Mouse (Mus musculus) neural tube, embryonic 14.5 days (tissue): ENCODE results near the gene Mag. TPM values are rescaled to one million over a fixed set of nuclear protein-coding genes. Genes with fewer than 3 reads are reported as not detected.
A peak's percentile ranks its signal among the peaks of the same experiment; 100 is the strongest.
"Not testable (repeated sequence)": the region's sequence is repeated elsewhere in the genome, so short reads cannot be mapped to it uniquely, and the experiment has no call there.

Experiments used
- ATAC-seq: fragments of 200-750 bp; cut with Nextera tagmentation; 2 replicates; pipeline ENCODE4 v1.8.0; 2017; ENCODE audit warnings: low read depth, mild to moderate bottlenecking, moderate TSS enrichment, moderate library complexity
- H3K27ac ChIP-seq: fragments of 300-500 bp; sonication (generic); 2 replicates; pipeline ENCODE4 v1.5.1; 2014; ENCODE audit warnings: low read depth, mild to moderate bottlenecking, control low read depth, low read length, moderate library complexity, mixed read lengths
- H3K27me3 ChIP-seq: fragments of 300-500 bp; sonication (generic); 2 replicates; pipeline ENCODE4 v1.6.1; 2014; ENCODE audit warnings: low read length; ENCODE audit not compliant: control insufficient read depth, insufficient read depth
- H3K36me3 ChIP-seq: fragments of 300-500 bp; sonication (generic); 2 replicates; pipeline ENCODE4 v1.6.1; 2014; ENCODE audit warnings: low read length, mixed read lengths; ENCODE audit not compliant: control insufficient read depth, insufficient read depth
- H3K4me1 ChIP-seq: fragments of 300-500 bp; sonication (generic); 2 replicates; pipeline ENCODE4 v1.6.1; 2014; ENCODE audit warnings: low read length; ENCODE audit not compliant: control insufficient read depth, insufficient read depth
- H3K4me2 ChIP-seq: fragments of 300-500 bp; sonication (generic); 2 replicates; pipeline ENCODE4 v1.6.1; 2014; ENCODE audit warnings: mild to moderate bottlenecking, low read depth, low read length, control low read depth
- H3K4me3 ChIP-seq: fragments of 300-500 bp; sonication (generic); 2 replicates; pipeline ENCODE4 v1.5.1; 2014; ENCODE audit warnings: low read depth, low read length, control low read depth, mixed read lengths
- H3K9ac ChIP-seq: fragments of 300-500 bp; sonication (generic); replicated peaks from 2 replicates; pipeline ENCODE4 v1.6.1; 2014; ENCODE audit warnings: low read depth, mild to moderate bottlenecking, control low read depth, low read length, mixed read lengths
- H3K9me3 ChIP-seq: fragments of 300-500 bp; sonication (generic); 2 replicates; pipeline ENCODE4 v1.6.1; 2016; ENCODE audit warnings: low read length; ENCODE audit not compliant: control insufficient read depth
- WGBS: fragments of 180-500 bp; shearing (Covaris S2); extraction: QIAGEN DNeasy Blood & Tissue Kit; methylation state at CpG from one replicate; pipeline ENCODE4 v1.1.7; 2014; 5-methylcytosine and 5-hydroxymethylcytosine counted together
- polyA plus RNA-seq: library from polyadenylated mRNA; unstranded; fragments of >200 nt; fragmentation: Nextera tagmentation; extraction: Ambion mirVana; gene quantifications from 2 replicates; pipeline ENCODE4 v1.2.1, GENCODE M21; 2014

Gene Mag
- polyA plus RNA-seq, 1 experiment from 2014 or later = 2.4 TPM

GRCm38 (mm10) chr7:30956357-30956751, 41.7 kb upstream of the Mag start:
- Histone ChIP-seq H3K36me3 (peaks cover 24% of the 10 kb centered on the region), H3K4me1 (peaks cover 13% of the 10 kb centered on the region), H3K4me2 (peak overlapping the region; percentile 87), H3K27ac (peak overlapping the region; percentile 98), H3K9me3 (no peaks in the 10 kb centered on the region), H3K9ac (peak overlapping the region; percentile 99), H3K27me3 (no peaks in the 10 kb centered on the region), H3K4me3 (peak overlapping the region; percentile 82)
- peak; percentile 48 for ATAC-seq
- WGBS = 0% methylated on average over 18 of the region's 49 CpGs

DNA sequence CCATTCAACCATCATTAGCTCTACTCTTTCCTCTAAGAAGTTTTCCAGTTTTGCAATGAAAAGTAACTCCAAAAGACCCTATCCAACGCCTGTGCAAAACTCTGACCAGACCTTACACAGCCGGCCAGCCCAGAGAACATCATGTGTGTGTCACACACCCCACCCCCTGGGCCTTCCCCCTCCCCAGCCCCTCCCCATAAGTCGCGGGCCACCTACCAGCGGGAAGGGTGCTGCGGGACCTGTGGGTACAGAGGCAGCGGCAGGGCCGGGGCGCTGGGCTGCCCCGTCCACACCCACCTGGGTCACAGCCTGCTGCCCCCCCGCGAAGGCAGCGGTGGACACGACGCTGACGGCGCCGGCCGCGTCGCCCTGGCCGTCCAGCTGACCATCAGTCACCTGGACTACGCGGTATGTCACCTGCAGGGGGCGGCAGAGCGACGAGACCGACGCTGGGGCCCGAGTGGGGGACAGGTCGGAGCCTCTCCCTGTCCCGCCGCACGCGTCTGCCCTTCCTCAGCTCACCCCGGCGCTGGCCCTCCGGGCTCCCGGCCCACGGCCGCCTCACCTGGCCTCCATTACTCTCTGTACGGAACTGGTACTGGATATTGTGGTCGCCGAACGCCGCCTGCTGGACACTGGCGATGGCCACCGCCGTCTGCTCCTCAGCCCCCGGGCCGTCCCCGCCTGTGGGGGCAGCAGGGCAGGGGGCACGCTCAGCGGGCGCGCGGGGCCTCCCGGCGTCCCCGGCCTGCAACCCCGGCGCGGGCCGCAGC, 41.1 kb upstream of the Mag start:
- peak overlapping the region; percentile 99 for H3K9ac ChIP-seq
- H3K9me3 ChIP-seq = no peaks in the 10 kb centered on the region
- ATAC-seq = peak; percentile 70
- peak overlapping the region; percentile 98 for H3K27ac ChIP-seq
- WGBS = 1% methylated on average over 61 of the region's 64 CpGs
- H3K36me3 ChIP-seq = peaks cover 24% of the 10 kb centered on the region
- H3K4me3 ChIP-seq = peak overlapping the region; percentile 82
- peak overlapping the region; percentile 87 for H3K4me2 ChIP-seq
- peaks cover 13% of the 10 kb centered on the region for H3K4me1 ChIP-seq
- no peaks in the 10 kb centered on the region for H3K27me3 ChIP-seq

DNA sequence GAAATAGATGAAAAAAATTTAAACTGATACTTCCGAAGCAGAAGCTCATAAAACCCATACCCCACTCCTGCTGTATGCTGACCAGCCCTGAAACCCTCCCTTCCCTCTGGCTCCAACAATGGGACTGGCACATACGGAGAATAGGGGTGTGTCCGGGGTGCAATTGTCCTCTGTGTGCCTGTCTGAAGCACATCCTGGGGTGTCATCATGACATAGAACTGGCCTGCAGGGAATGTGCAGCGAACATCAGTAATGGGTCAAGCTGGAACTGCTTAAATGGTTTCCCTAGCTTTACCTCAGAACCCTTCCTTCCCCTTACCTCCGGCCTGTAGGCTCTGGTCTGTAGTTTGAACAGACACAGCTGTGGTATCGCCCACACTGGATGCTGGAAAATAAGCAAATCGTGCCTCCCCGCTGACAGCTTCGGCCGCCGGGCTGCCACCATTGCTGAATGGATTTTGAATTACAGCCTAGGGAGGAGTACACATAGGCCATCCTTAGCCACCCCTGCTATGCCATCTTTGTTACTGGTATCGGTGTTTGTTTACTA, 40.4 kb upstream of the Mag start:
- Histone ChIP-seq H3K4me1 (peaks cover 13% of the 10 kb centered on the region), H3K9me3 (no peaks in the 10 kb centered on the region), H3K27ac (no peak overlapping the region), H3K4me3 (peak overlapping the region; percentile 82), H3K36me3 (peaks cover 29% of the 10 kb centered on the region), H3K27me3 (no peaks in the 10 kb centered on the region), H3K9ac (no peak overlapping the region), H3K4me2 (peak overlapping the region; percentile 87)
- WGBS = 69% methylated on average over 12 of the region's 12 CpGs
- ATAC-seq = no peak

- ATAC-seq = no peak
- Histone ChIP-seq H3K4me3 (no peak overlapping the region), H3K4me1 (peaks cover 13% of the 10 kb centered on the region), H3K9ac (no peak overlapping the region), H3K36me3 (peaks cover 34% of the 10 kb centered on the region), H3K27me3 (no peaks in the 10 kb centered on the region), H3K9me3 (no peaks in the 10 kb centered on the region), H3K27ac (no peak overlapping the region), H3K4me2 (no peak overlapping the region)
- 84% methylated on average over 3 of the region's 3 CpGs for WGBS
Measured at GRCm38 (mm10) chr7:30954036-30954435, 39.4 kb upstream of the Mag start.

- Histone ChIP-seq H3K36me3 (peaks cover 37% of the 10 kb centered on the region), H3K4me2 (no peak overlapping the region), H3K9ac (no peak overlapping the region), H3K27ac (no peak overlapping the region), H3K27me3 (no peaks in the 10 kb centered on the region), H3K4me3 (no peak overlapping the region), H3K4me1 (peaks cover 13% of the 10 kb centered on the region), H3K9me3 (no peaks in the 10 kb centered on the region)
- no peak for ATAC-seq
- 90% methylated on average over 6 of the region's 6 CpGs for WGBS
Measured at GRCm38 (mm10) chr7:30953459-30953858, 38.8 kb upstream of the Mag start.

- ATAC-seq = no peak
- Histone ChIP-seq H3K4me1 (peaks cover 8% of the 10 kb centered on the region), H3K4me2 (no peak overlapping the region), H3K27me3 (no peaks in the 10 kb centered on the region), H3K4me3 (no peak overlapping the region), H3K9ac (no peak overlapping the region), H3K27ac (no peak overlapping the region), H3K9me3 (no peaks in the 10 kb centered on the region), H3K36me3 (peaks cover 37% of the 10 kb centered on the region)
- WGBS = 94% methylated on average over 16 of the region's 16 CpGs
Measured at GRCm38 (mm10) chr7:30952441-30953265, 38.0 kb upstream of the Mag start.

DNA sequence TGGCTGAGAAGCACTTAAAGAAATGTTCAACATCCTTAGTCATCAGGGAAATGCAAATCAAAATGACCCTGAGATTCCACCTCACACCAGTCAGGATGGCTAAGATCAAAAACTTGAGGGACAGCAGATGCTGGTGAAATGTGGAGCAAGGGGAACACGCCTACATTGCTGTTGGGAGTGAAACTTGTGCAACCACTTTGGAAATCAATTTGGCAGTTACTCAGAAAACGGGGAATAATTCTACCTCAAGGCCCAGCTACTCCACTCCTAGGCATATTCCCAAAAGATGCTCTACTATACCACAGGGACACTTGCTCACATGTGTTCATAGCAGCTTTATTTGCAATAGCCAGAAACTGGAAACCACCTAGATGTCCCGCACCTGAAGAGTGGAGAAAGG, 35.2 kb upstream of the Mag start:
- H3K4me3 ChIP-seq, H3K4me1 ChIP-seq, H3K9me3 ChIP-seq, H3K4me2 ChIP-seq, H3K27me3 ChIP-seq, ATAC-seq, H3K9ac ChIP-seq, H3K27ac ChIP-seq: not testable (repeated sequence)
- WGBS = 94% methylated on average over 3 of the region's 3 CpGs
- peaks cover 41% of the 10 kb centered on the region for H3K36me3 ChIP-seq

GRCm38 (mm10) chr7:30945876-30946275, 31.2 kb upstream of the Mag start:
- no peaks in the 10 kb centered on the region for H3K9me3 ChIP-seq
- H3K36me3 ChIP-seq = peaks cover 17% of the 10 kb centered on the region
- H3K4me3 ChIP-seq = no peak overlapping the region
- H3K4me2 ChIP-seq = no peak overlapping the region
- H3K4me1 ChIP-seq = no peaks in the 10 kb centered on the region
- no peak for ATAC-seq
- no peak overlapping the region for H3K27ac ChIP-seq
- WGBS = 95% methylated on average over 7 of the region's 7 CpGs
- H3K9ac ChIP-seq = no peak overlapping the region
- no peaks in the 10 kb centered on the region for H3K27me3 ChIP-seq

DNA sequence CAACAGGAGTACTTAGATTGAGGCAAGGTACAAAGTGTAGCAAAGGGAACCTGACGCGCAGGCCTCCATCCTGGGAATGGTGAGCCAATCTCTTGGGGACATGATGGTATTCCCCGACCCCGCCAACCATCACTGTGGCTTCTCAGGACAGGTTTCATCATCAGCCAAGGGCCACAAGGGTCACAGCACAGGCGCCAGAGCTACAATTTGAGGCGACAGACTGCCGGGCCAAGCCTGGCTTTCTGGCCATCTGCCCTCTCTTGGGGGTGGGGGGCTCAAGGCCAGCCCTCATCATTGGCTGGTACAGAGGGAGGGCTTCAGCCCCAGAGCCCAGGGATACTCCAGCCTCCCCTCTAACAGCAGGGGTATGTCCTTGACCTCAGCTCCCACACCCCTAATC, 30.8 kb upstream of the Mag start:
- WGBS = 90% methylated on average over 7 of the region's 7 CpGs
- not testable (repeated sequence) for H3K4me1 ChIP-seq, H3K9me3 ChIP-seq, H3K27ac ChIP-seq, H3K27me3 ChIP-seq, H3K9ac ChIP-seq, H3K4me3 ChIP-seq, H3K4me2 ChIP-seq, ATAC-seq
- peaks cover 15% of the 10 kb centered on the region for H3K36me3 ChIP-seq
